Mouse (Mus musculus): ENCODE measurements around the gene Slc39a5. TPM values are rescaled to one million over a fixed set of nuclear protein-coding genes. Genes with fewer than 3 reads are reported as not detected.

Slc39a5 gene
- polyA plus RNA-seq, 1 experiment from 2014 or later = not detected

DNA sequence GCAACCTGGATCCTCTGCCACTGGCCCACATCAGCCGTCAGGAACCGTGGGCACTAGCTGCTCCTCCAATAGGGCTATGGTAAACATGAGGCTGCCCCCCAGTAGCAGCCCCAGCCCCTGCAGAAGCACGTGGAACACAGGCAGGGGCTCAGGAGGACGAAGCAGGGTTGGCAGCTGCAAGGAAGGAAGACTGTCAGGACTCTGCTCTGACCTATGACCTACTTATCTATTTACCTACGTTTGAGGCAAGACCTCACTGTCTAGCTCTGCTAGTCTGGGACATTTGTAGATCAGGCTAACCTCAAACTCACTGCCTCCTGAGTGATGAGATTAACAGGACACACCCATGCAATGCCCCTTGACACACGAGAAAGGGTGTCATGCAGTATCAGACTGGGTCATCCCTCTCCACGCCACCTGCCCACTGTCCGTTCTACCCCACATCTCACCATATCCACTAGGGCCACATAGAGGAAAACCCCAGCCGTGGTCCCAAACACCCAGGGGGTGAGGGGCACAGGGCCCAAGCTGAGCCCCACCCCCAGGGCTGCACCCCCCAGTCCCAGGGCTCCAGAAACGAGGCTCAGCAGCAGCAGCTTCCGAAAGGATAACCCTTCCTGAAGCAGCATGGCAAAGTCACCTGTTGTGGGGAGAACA, 4.9 kb downstream of the Slc39a5 start:
- Histone ChIP-seq H3K4me1 (ENCODE audit: control insufficient read depth, insufficient read depth, low read length) (no peaks in the 10 kb centered on the region; the same call in 1 of the 2 replicates), H3K4me2 (ENCODE audit: low read depth, low read length) (no peak overlapping the region), H3K9ac (replicated peaks; ENCODE audit: low read length) (no peak overlapping the region), H3K27me3 (ENCODE audit: control insufficient read depth, insufficient read depth, low read length) (no peaks in the 10 kb centered on the region), H3K36me3 (replicated peaks; ENCODE audit: control insufficient read depth, insufficient read depth, low read depth, low read length) (peaks cover 8% of the 10 kb centered on the region; the same call in 1 of the 2 replicates), H3K4me3 (ENCODE audit: low read depth, low read length) (no peak overlapping the region), H3K27ac (replicated peaks; ENCODE audit: low read depth, low read length) (no peak overlapping the region), H3K9me3 (replicated peaks; ENCODE audit: control insufficient read depth, low read length) (no peaks in the 10 kb centered on the region)
- ATAC-seq (replicated peaks; ENCODE audit: insufficient number of reproducible peaks, low FRiP score, low TSS enrichment, low read depth) (no peak), DNase-seq (ENCODE audit: low spot score) (no peak)
- WGBS = 67% methylated on average over 11 of the region's 11 CpGs

DNA sequence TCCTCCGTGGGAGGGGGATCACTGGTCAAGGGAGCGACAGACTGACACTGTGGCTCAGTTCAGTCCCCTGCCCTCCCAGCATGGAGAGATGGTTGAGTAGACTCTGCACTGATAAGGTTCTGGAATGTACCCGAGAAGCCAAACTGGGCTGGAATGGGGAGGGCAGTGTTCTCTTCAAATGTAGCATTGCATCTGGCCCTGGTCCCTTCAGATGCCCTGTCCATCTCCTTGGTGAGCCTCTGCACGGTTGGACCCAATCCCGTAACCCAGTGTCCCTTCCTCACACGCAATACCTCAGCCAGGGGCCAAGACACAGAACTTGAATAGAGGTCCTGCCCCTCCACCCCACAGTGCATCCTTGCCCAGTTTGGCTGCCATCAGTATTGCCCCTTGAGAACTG, 9.2 kb downstream of the Slc39a5 start:
- Histone ChIP-seq H3K36me3 (replicated peaks; ENCODE audit: control insufficient read depth, insufficient read depth, low read depth, low read length) (peaks cover 25% of the 10 kb centered on the region), H3K9me3 (replicated peaks; ENCODE audit: control insufficient read depth, low read length) (no peaks in the 10 kb centered on the region), H3K4me3 (ENCODE audit: low read depth, low read length) (no peak overlapping the region), H3K27ac (replicated peaks; ENCODE audit: low read depth, low read length) (no peak overlapping the region), H3K9ac (replicated peaks; ENCODE audit: low read length) (no peak overlapping the region), H3K4me2 (ENCODE audit: low read depth, low read length) (no peak overlapping the region), H3K4me1 (ENCODE audit: control insufficient read depth, insufficient read depth, low read length) (no peaks in the 10 kb centered on the region), H3K27me3 (ENCODE audit: control insufficient read depth, insufficient read depth, low read length) (no peaks in the 10 kb centered on the region)
- no peak for DNase-seq (ENCODE audit: low spot score)
- 84% methylated on average over 6 of the region's 6 CpGs for WGBS
- ATAC-seq (replicated peaks; ENCODE audit: insufficient number of reproducible peaks, low FRiP score, low TSS enrichment, low read depth) = no peak

DNA sequence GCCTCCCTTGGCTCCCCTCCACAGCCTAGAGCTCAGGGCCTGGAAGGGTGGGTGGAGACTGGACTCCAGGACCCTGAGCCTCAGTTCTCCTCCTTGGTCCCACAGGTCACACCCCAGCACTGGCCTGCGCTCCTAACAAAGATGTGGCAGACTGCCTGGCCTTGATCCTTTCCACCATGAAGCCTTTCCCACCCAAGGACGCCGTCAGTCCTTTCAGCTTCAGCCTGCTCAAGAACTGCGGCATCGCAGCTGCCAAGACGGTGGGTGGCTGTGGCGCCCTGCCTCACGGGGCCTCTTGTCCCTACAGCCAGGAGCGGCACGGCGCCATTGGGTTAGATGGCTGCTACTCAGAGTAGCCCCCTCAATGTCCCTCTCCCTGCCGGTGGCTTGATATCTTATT, 10.7 kb downstream of the Slc39a5 start:
- H3K27me3 ChIP-seq (ENCODE audit: control insufficient read depth, insufficient read depth, low read length) = no peaks in the 10 kb centered on the region
- no peaks in the 10 kb centered on the region for H3K4me1 ChIP-seq (ENCODE audit: control insufficient read depth, insufficient read depth, low read length)
- DNase-seq (ENCODE audit: low spot score) = no peak
- WGBS = 93% methylated on average over 12 of the region's 12 CpGs
- no peak overlapping the region for H3K9ac ChIP-seq (replicated peaks; ENCODE audit: low read length)
- H3K36me3 ChIP-seq (replicated peaks; ENCODE audit: control insufficient read depth, insufficient read depth, low read depth, low read length) = peaks cover 29% of the 10 kb centered on the region
- H3K4me3 ChIP-seq (ENCODE audit: low read depth, low read length) = no peak overlapping the region
- H3K27ac ChIP-seq (replicated peaks; ENCODE audit: low read depth, low read length) = no peak overlapping the region
- H3K9me3 ChIP-seq (replicated peaks; ENCODE audit: control insufficient read depth, low read length) = no peaks in the 10 kb centered on the region
- no peak overlapping the region for H3K4me2 ChIP-seq (ENCODE audit: low read depth, low read length)
- ATAC-seq (replicated peaks; ENCODE audit: insufficient number of reproducible peaks, low FRiP score, low TSS enrichment, low read depth) = no peak

DNA sequence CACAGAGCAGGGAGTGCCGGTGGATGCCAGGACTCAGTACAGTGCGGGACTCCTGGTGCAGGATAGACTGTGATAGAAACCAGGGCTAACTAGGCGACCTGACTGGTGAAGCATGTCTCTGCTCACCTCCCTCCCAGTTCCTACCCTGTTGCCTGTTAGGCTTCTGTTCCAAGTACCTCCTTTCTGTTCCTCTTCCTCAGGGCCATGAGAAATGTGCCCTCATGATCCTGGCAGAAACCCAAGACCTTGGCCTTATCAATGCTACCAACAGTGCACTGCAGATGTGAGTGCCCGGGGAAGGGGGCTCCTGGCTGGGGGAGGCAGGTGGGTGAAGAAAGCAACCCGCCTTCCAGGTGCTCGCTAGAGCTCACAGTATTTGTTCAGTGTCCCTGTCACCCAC, 11.5 kb downstream of the Slc39a5 start:
- 85% methylated on average over 6 of the region's 6 CpGs for WGBS
- ATAC-seq (replicated peaks; ENCODE audit: insufficient number of reproducible peaks, low FRiP score, low TSS enrichment, low read depth) = no peak
- H3K36me3 ChIP-seq (replicated peaks; ENCODE audit: control insufficient read depth, insufficient read depth, low read depth, low read length) = peaks cover 35% of the 10 kb centered on the region

DNA sequence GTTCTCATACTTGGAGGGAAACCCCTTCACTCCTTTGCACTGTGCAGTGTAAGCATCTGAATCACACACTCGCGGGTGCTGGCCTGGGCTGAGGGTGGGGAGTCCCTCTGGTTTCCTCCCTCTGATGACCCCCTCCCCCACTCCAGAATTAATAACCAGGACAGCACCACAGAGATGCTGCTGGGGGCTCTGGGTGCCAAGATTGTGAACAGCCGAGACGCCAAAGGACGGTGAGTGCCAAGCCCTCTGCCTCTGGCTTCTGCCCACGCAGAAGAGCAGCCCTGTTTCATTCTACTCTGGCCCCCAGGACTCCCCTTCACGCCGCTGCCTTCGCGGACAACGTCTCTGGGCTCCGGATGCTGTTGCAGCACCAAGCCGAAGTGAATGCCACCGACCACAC, 12.1 kb downstream of the Slc39a5 start:
- 94% methylated on average over 14 of the region's 14 CpGs for WGBS
- no peak for ATAC-seq (replicated peaks; ENCODE audit: insufficient number of reproducible peaks, low FRiP score, low TSS enrichment, low read depth)

More for the DNA sequence above, 11.5 kb downstream of the Slc39a5 start:
- H3K4me2 ChIP-seq (ENCODE audit: low read depth, low read length) = no peak overlapping the region
- no peak overlapping the region for H3K27ac ChIP-seq (replicated peaks; ENCODE audit: low read depth, low read length)
- H3K9ac ChIP-seq (replicated peaks; ENCODE audit: low read length) = no peak overlapping the region
- H3K4me3 ChIP-seq (ENCODE audit: low read depth, low read length) = no peak overlapping the region
- no peak for DNase-seq (ENCODE audit: low spot score)
- no peaks in the 10 kb centered on the region for H3K4me1 ChIP-seq (ENCODE audit: control insufficient read depth, insufficient read depth, low read length)
- no peaks in the 10 kb centered on the region for H3K27me3 ChIP-seq (ENCODE audit: control insufficient read depth, insufficient read depth, low read length)
- no peaks in the 10 kb centered on the region for H3K9me3 ChIP-seq (replicated peaks; ENCODE audit: control insufficient read depth, low read length)

DNA sequence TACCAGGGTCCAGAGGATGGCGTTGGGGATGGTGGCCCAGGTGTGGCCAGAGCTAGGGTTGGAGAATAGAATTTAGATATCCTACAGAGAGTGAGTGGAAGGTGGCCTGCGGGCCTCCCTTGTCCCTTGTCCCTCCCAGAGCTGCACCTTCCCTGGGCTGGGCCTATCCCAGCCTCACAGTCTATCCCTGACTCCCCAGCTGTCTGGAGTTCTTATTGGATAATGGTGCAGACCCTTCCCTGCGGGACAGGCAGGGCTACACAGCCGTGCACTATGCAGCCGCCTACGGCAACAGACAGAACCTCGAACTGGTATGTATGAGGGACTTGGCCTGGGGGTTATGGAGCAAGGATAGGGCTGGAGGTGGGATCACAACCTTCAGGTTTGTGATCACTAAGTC, 15.1 kb downstream of the Slc39a5 start:
- WGBS = 89% methylated on average over 7 of the region's 7 CpGs
- Histone ChIP-seq H3K27ac (replicated peaks; ENCODE audit: low read depth, low read length) (no peak overlapping the region), H3K4me2 (ENCODE audit: low read depth, low read length) (no peak overlapping the region), H3K27me3 (ENCODE audit: control insufficient read depth, insufficient read depth, low read length) (no peaks in the 10 kb centered on the region), H3K36me3 (replicated peaks; ENCODE audit: control insufficient read depth, insufficient read depth, low read depth, low read length) (peaks cover 50% of the 10 kb centered on the region), H3K9me3 (replicated peaks; ENCODE audit: control insufficient read depth, low read length) (no peaks in the 10 kb centered on the region), H3K4me3 (ENCODE audit: low read depth, low read length) (no peak overlapping the region), H3K9ac (replicated peaks; ENCODE audit: low read length) (no peak overlapping the region), H3K4me1 (ENCODE audit: control insufficient read depth, insufficient read depth, low read length) (no peaks in the 10 kb centered on the region)
- DNase-seq (ENCODE audit: low spot score) (no peak), ATAC-seq (replicated peaks; ENCODE audit: insufficient number of reproducible peaks, low FRiP score, low TSS enrichment, low read depth) (peak; percentile 55; the same call in 1 of the 2 replicates)

More for the DNA sequence above, 12.1 kb downstream of the Slc39a5 start:
- Histone ChIP-seq H3K4me1 (ENCODE audit: control insufficient read depth, insufficient read depth, low read length) (no peaks in the 10 kb centered on the region), H3K36me3 (replicated peaks; ENCODE audit: control insufficient read depth, insufficient read depth, low read depth, low read length) (peaks cover 36% of the 10 kb centered on the region), H3K9me3 (replicated peaks; ENCODE audit: control insufficient read depth, low read length) (no peaks in the 10 kb centered on the region), H3K9ac (replicated peaks; ENCODE audit: low read length) (no peak overlapping the region), H3K27ac (replicated peaks; ENCODE audit: low read depth, low read length) (no peak overlapping the region), H3K4me3 (ENCODE audit: low read depth, low read length) (no peak overlapping the region), H3K27me3 (ENCODE audit: control insufficient read depth, insufficient read depth, low read length) (no peaks in the 10 kb centered on the region), H3K4me2 (ENCODE audit: low read depth, low read length) (no peak overlapping the region)
- DNase-seq (ENCODE audit: low spot score) = no peak

DNA sequence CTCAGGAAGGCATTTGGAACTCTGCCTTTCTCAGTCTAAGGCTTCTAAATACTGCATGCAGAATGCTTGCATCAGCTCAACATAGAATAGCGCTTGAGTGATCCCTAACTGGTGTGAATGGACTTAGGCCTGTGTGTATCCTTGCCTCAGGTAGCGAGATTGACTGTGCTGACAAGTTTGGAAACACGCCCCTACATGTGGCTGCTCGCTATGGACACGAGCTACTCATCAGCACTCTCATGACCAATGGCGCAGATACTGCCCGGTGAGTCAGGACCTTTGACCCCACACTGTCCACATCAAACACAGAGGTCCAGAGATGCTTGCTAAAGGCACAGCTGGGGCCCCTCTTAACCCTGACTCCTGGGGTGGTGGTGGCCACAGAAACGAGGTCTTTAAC, 18.5 kb downstream of the Slc39a5 start:
- Histone ChIP-seq H3K9ac (replicated peaks; ENCODE audit: low read length) (no peak overlapping the region), H3K4me1 (ENCODE audit: control insufficient read depth, insufficient read depth, low read length) (peaks cover 4% of the 10 kb centered on the region; the same call in 1 of the 2 replicates), H3K27ac (replicated peaks; ENCODE audit: low read depth, low read length) (no peak overlapping the region), H3K36me3 (replicated peaks; ENCODE audit: control insufficient read depth, insufficient read depth, low read depth, low read length) (peaks cover 46% of the 10 kb centered on the region), H3K27me3 (ENCODE audit: control insufficient read depth, insufficient read depth, low read length) (no peaks in the 10 kb centered on the region), H3K4me2 (ENCODE audit: low read depth, low read length) (no peak overlapping the region), H3K9me3 (replicated peaks; ENCODE audit: control insufficient read depth, low read length) (no peaks in the 10 kb centered on the region), H3K4me3 (ENCODE audit: low read depth, low read length) (no peak overlapping the region)
- DNase-seq (ENCODE audit: low spot score) (no peak), ATAC-seq (replicated peaks; ENCODE audit: insufficient number of reproducible peaks, low FRiP score, low TSS enrichment, low read depth) (no peak)
- WGBS = 86% methylated on average over 8 of the region's 8 CpGs

DNA sequence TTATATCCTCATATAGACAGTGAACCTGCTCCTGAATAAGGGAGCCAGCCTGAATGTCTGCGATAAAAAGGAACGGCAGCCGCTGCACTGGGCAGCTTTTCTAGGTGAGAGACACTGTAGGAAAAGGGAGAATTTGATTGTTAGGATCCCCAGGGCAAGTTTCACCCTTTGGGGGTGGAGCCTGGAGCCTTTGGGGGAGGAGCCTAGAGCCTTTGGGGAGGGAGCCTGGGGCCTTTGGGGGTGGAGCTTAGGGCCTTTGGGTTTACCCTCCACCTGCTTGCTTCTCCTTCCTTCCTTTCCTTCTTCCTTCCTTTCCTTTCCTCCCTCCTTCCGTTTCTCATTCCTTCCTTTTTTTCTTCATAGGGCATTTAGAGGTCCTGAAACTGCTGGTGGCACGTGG, 20.5 kb downstream of the Slc39a5 start:
- H3K4me3 ChIP-seq (ENCODE audit: low read depth, low read length) = no peak overlapping the region
- 91% methylated on average over 5 of the region's 5 CpGs for WGBS

More for the DNA sequence above, 20.5 kb downstream of the Slc39a5 start:
- Histone ChIP-seq H3K9ac (replicated peaks; ENCODE audit: low read length) (no peak overlapping the region), H3K27me3 (ENCODE audit: control insufficient read depth, insufficient read depth, low read length) (no peaks in the 10 kb centered on the region), H3K36me3 (replicated peaks; ENCODE audit: control insufficient read depth, insufficient read depth, low read depth, low read length) (peaks cover 38% of the 10 kb centered on the region), H3K9me3 (replicated peaks; ENCODE audit: control insufficient read depth, low read length) (no peaks in the 10 kb centered on the region), H3K4me1 (ENCODE audit: control insufficient read depth, insufficient read depth, low read length) (peaks cover 4% of the 10 kb centered on the region; the same call in 1 of the 2 replicates), H3K4me2 (ENCODE audit: low read depth, low read length) (no peak overlapping the region), H3K27ac (replicated peaks; ENCODE audit: low read depth, low read length) (no peak overlapping the region)
- DNase-seq (ENCODE audit: low spot score) (no peak), ATAC-seq (replicated peaks; ENCODE audit: insufficient number of reproducible peaks, low FRiP score, low TSS enrichment, low read depth) (no peak)
